Mouse (Mus musculus) spleen, adult 12 weeks (tissue): ENCODE measurements around the gene Plscr3.
"Not testable (repeated sequence)": the region's sequence is repeated elsewhere in the genome, so short reads cannot be mapped to it uniquely, and the experiment has no call there.

Experiments
- DNase-seq: peaks from one replicate; pipeline ENCODE4 v3.0.0; 2022; ENCODE audit warnings: low spot score

The Plscr3 gene

DNA sequence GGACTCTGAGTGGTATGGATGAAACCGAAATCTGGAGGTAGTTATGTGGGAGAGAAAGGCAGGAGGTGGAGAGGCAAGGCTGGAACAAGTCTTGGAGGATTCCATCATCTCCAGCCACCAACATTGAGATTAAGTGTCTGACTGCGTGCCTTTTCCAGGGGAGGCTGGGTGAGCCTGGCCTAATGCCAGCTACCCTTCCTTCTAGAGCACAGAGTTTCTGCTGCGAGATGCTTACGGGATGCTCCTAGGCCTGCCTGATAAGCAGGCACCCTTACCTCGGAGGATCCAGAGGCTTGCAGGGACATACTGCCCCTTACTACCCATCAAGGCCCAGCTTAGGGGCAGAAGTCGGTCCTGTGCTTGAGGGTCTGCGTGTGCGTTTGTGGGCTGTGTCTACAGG is 12.6 kb upstream of the Plscr3 start:
- no peak for DNase-seq

DNA sequence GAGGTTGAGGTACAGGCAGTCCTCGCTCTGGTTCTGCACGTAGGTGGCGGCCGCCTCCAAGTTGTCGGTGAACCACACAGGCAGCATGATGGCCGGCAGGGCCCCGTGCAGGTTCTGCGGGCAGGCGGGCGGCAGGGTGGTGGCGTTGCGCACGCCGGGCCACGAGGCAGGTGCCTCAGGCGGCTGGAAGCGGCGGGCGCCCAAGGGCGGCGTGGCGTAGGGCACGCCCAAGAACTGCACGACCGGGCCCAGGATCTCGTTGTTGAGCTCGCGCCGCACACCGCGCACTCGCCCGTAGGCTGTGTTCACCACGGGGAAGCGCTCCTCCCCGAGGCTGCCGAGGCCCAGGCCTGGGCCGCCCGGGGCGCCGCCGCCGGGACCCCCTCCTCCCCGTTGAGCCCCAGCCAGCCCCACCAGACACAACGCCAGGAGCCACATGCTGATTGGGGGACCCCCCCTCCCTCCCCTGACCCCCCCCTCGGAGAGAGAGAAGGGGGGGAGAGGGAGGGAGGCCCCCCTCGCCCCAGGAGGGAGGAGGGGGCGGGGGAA is 12.1 kb upstream of the Plscr3 start:
- DNase-seq, result peak; percentile 46

DNA sequence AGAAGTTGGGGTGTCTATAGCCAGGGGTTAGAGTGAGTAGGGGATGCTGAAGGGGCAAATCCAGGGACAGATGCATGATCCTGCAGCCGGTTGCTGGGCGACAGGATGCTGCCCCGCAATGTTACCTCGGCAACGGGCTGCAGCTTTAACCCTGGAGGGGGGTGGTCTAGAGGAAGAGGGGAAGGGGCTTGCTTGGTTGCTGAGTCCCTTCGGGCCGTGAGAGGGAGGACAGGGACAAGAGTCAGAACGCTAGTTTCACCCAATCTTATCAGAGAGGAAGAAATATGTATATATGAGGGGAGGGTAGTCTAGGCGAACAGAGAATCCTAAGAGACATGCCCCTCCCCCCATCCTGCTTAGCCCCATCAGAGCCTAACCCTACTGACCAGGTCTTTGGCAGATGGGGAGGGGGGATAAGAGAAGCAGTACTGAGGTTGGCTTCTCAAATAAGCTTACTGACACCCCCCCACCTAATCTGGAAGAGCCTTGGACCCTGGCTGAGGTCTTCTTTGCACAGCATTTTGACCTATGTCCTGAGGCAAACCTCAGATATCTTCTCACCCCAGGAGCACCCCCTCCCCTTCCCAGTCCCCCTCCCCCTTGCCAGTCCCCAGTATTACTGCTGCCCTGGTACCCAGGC is 10.7 kb upstream of the Plscr3 start:
- DNase-seq, result no peak

DNA sequence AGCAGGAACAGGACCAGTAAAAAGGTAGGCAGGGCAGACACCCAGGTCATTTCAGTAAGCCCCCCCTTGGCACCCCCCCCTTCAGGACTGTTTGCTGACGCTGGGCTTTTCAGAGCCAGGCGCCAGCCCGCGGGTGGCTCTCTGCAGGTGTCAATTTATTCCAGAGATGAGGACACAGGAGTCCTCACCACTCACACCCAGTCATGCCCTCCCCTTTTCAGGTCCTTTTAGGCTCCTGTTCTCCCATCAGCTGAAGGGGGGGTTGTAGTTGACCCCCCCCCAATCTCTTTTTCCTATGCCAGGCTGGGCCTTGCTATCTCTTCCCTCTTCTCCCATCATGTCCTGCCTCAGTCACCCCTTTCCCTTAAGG is 10.2 kb upstream of the Plscr3 start:
- no peak for DNase-seq

DNA sequence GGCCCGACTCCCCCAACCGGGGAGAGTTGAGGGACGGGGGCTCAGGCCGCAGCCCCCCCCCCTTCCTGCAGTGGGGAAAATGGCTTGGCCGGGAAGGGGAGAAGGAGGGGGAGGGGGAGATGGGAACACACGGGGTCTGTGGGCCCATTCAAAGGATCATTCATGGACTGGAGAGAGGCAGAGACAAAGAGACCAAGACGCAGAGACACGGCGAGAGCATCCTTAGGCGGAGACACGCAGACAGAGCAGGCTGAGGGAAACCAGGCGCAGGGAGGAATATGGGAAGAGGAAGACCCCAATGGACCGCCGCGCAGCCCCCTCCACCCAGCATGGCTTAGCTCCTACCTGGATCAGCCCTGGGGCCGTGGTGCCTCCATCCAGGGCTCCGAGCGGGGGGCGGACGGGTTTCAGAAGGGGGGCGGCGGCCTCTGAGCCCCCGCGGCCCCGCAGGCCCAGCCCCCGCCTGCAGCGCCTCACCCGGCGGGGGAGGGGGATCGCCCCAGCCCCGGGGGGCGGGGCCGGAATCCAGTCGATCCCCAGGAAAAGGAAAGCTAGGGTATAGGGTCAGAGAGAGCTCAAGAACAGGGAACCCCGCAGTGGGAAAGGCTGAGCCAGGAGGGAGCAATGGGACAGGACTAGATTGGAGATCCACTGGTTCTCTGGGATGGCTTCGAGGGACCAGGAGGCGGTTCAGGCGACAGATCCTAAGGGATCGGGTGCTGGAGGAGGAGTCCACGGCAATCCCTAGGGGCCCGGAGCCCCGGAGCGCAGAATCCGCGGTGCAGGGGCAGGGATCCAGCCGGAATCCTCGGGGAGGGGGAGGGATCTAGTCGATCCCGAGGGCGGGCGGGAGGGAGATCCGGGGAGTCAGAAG is 9.2 kb upstream of the Plscr3 start:
- no peak for DNase-seq

- DNase-seq, result no peak
These were observed 8.6 kb upstream of the Plscr3 start, which contains the start of gene Nlgn2 for GRCm38 (mm10) chr11:69837604-69837951. Gene Nlgn2 (minus strand): TSS chr11:69837784.

GRCm38 (mm10) chr11:69837952-69838713 is 8.0 kb upstream of the Plscr3 start, which contains the start of gene Tmem256:
Gene Tmem256 (plus strand): TSS chr11:69838514.
- DNase-seq, result peak; percentile 90

DNA sequence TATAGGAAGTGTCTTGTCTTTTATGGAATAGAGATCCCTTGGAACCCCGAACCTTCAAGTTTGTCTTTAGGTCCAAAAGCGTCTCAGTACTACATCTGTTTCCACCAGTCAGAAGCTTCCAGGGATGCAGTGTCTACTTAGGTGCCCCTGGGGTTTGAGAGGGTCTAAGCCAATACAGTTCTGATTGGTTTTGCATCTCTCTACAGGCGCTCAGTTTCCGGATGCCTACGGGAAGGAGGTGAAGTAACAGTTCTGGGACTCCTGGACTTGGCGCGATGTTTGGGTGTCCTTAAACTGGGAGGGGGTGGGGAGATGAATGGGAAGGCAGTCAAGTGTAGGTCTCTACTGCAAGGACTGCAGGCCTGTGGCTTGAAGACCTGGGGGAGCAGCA is 7.5 kb upstream of the Plscr3 start:
- no peak for DNase-seq

DNA sequence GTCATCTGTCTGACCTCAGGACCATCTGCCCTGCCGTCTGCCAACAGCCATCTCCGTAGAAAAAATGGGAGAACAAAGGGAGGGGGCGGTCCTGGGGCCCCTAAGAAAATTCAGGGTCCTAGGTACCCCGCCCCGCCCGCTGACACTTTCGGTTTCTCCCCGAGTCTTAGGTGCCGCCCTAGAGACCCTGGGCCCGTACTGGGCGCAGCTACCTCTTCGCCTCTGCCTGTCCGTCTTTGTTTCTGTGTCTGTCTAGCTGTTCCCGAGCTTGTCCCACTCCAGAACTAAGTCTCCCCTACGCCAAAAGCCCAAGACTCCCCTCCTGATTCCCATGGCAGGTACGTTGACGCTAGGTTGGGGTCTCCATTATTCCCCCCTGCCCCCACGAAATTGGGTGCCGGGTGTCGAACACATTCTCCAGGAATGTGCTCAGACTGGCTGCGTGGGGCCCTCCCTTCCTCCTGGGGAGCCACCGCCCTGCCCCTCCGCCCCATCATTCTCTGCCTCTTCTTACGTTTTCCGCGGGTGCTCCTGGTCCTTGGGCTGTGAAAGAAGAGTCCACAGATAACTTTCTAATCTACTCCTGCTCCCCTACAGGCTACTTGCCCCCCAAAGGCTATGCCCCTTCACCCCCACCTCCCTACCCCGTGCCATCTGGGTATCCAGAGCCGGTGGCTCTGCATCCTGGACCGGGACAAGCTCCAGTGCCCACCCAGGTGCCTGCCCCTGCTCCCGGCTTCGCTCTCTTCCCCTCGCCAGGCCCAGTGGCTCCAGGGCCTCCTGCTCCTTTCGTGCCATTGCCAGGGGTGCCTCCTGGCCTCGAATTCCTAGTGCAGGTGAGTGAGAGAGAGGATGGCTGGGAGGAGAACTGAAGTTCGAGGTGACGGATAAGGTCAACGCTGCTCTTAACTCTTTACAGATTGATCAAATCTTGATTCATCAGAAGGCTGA is 837 bp downstream of the Plscr3 start:
- peak; percentile 39 for DNase-seq

DNA sequence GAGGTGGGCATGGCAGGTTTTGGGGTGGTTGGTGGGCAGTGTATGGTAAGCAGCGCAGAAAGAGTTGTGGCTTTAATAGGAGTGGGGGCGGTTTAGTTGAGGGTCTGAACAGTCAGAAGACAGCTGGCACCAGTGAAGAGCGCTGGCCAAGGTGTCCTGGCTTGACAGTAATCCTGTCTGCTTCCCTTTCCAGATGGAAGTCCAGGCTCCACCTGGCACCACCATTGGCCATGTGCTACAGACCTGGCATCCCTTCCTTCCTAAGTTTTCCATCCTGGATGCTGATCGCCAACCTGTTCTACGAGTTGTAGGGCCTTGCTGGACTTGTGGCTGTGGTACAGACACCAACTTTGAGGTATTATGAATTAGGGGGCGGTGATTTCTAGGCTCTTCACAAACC is 1.8 kb downstream of the Plscr3 start:
- no peak for DNase-seq

DNA sequence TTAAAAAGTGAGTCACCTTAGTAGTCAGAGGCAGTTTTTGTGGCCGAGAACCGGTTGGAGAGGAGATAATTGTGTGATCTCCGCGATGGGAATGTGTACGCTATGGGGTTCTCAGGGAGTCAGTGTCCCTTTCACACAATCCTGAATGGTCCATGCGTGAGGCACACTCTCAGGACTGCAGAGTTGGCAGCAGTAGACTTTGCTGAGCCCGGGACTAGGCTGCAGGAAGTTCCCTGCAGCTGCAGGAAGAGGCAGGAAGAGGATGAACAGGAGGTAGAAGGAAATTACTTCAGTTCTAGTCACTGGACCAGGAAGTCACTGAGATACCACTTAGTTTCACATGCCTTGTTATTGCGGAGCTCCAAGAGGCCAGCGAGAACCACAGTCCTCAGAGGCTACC is 3.0 kb downstream of the Plscr3 start:
- DNase-seq, result no peak

- no peak for DNase-seq
These were observed 3.7 kb downstream of the Plscr3 start for GRCm38 (mm10) chr11:69849884-69850283.

GRCm38 (mm10) chr11:69850754-69851153 is 4.6 kb downstream of the Plscr3 start:
- no peak for DNase-seq

GRCm38 (mm10) chr11:69853994-69854393 is 7.8 kb downstream of the Plscr3 start:
- peak; percentile 81 for DNase-seq

DNA sequence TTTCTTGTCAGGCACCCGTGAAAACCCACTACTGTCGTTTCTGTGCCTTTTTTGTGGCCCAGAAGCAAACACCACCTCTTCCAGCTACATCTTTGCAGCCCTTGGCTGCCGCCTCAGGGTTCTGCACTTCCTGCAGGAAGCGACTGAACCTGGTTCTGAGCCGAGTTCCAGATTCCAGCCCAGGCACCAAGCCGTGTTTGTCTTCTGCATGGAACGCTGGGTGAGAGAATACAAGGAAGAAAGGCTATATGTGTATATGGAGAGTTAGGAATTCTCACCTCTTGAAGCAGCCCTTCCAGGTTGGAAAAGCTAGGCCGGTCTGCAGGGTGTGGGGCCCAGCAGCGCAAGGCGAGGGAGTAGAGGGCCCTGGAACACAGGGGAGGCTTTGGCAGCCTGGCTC is 8.5 kb downstream of the Plscr3 start:
- DNase-seq, result no peak

- no peak for DNase-seq
These were observed 9.2 kb downstream of the Plscr3 start for GRCm38 (mm10) chr11:69855347-69855746.

- DNase-seq, result peak; percentile 1
These were observed 12.2 kb downstream of the Plscr3 start, which contains the start of gene Tnk1 for GRCm38 (mm10) chr11:69858113-69858998. Gene Tnk1 (minus strand): TSS chr11:69858730.

DNA sequence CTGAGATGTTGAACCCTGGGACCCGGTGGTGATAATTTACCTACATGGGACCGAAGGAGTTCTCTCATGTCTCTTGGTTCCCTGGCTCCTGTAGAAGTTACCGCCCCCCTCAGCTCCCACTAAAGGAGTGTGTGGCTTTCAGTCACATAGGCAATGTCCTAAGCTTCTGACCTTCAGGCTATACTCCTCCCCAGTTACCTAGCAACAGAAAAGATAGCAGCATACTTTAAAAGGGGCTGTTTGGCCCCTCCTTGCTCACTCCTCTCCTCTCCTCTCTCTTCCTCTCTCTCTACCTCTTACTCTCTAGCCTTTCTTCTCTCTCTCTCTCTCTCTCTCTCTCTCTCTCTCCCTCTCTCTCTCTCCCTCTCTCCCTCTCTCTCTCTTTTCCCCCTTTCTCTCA is 17.6 kb downstream of the Plscr3 start:
- not testable (repeated sequence) for DNase-seq

GRCm38 (mm10) chr11:69864138-69864860 is 18.1 kb downstream of the Plscr3 start:
- no peak for DNase-seq

DNA sequence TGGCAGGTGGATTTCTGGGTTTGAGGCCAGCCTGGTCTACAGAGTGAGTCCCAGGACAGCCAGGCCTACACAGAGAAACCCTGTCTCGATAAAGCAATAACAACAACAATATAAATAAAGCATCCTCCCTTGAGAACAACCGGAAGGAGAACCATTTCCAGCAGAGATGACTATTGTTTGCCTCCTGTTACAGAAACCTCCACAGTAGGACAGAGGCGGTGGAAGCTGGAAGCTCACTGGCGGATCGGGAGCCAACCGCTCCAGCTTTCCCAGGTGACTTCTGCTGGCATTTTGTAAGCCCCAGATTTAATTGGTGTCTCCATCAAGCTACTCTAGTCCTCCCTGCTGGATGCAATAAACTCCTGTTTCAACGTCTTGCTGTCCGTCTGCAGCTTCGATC is 19.4 kb downstream of the Plscr3 start:
- no peak for DNase-seq
